Mouse (Mus musculus): ENCODE results near the gene Chmp2a. TPM values are rescaled to one million over a fixed set of nuclear protein-coding genes. Genes with fewer than 3 reads are reported as not detected.

Gene Chmp2a
- total RNA-seq, 1 experiment from 2014 or later = 386 TPM

DNA sequence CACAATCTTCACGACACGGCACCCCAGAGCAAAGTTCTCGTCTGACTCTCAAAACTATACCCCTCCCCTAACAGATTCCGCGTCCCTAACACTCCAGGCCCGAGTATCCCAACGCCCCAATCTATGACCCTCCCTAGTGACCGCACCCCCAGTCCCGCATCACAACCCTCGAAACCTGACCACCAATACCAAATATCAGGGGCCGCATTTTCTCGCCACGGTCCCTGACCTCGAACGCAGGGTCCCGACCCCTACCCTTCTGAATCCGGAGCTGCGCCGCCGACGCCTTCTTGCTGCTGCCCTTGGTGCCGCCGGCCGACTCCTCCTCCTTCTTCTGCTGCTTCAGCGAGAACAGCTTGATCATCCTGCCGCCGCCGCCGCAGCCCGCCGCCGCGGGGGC is 2.8 kb upstream of the Chmp2a start:
- ATAC-seq (replicated peaks; ENCODE audit: insufficient number of reproducible peaks, low FRiP score, low TSS enrichment, poor library complexity, severe bottlenecking) = no peak

DNA sequence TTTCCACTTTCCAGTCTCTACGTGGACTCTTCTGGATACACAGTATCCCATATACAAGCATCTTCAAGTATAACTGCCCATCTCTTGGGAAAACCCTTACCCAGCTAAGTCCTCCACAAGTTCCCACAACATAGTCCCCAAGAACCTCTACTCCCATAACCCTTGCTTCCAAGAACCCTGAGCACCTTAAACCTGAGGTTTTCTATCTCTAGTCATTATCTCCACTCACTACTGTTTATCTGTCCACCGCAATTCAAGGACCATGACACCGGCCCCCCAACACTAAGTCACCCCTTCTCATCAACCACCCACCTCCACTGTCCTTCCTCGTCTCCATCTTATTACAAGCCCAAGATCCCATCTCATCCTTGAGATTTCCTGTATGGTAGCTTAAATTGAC is 2.2 kb upstream of the Chmp2a start:
- no peak for ATAC-seq (replicated peaks; ENCODE audit: insufficient number of reproducible peaks, low FRiP score, low TSS enrichment, poor library complexity, severe bottlenecking)

- no peak for ATAC-seq (replicated peaks; ENCODE audit: insufficient number of reproducible peaks, low FRiP score, low TSS enrichment, poor library complexity, severe bottlenecking)
Measured at GRCm38 (mm10) chr7:13035211-13035855, 726 bp upstream of the Chmp2a start.

GRCm38 (mm10) chr7:13033451-13034147 is 1.0 kb downstream of the Chmp2a start:
- no peak for ATAC-seq (replicated peaks; ENCODE audit: insufficient number of reproducible peaks, low FRiP score, low TSS enrichment, poor library complexity, severe bottlenecking)

GRCm38 (mm10) chr7:13032541-13032940 is 2.1 kb downstream of the Chmp2a start:
- ATAC-seq (replicated peaks; ENCODE audit: insufficient number of reproducible peaks, low FRiP score, low TSS enrichment, poor library complexity, severe bottlenecking) = no peak

GRCm38 (mm10) chr7:13031983-13032382 is 2.6 kb downstream of the Chmp2a start:
- no peak for ATAC-seq (replicated peaks; ENCODE audit: insufficient number of reproducible peaks, low FRiP score, low TSS enrichment, poor library complexity, severe bottlenecking)

GRCm38 (mm10) chr7:13031069-13031468 is 3.5 kb downstream of the Chmp2a start:
- no peak for ATAC-seq (replicated peaks; ENCODE audit: insufficient number of reproducible peaks, low FRiP score, low TSS enrichment, poor library complexity, severe bottlenecking)

- ATAC-seq (replicated peaks; ENCODE audit: insufficient number of reproducible peaks, low FRiP score, low TSS enrichment, poor library complexity, severe bottlenecking) = no peak
Measured at GRCm38 (mm10) chr7:13028986-13029385, 5.6 kb downstream of the Chmp2a start.

DNA sequence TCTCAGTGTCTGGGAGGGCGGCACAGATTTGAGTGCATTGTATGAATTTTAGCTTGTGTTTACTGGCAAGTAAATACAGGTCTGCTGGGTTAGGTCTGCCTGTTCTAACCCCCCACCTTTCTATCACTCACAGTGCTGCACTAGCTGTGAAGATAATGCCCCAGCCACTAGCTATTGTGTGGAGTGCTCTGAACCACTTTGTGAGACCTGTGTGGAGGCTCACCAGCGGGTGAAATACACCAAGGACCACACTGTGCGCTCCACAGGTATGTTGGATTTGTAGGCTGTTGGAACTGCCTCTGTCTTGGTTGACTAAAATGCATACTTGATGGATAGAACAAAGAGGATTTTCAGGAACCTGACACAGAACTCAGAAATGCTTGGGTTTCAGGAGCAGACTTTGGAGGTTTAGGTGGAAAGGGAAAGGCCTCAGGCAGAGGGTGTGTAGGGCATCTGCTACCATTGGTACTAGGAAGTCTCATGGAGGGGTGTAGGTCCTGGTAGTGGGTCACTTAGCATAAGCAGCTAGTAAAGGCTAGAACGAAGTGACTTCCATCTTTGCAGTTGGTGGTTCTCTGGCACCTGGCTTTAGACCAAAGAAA is 9.0 kb downstream of the Chmp2a start:
- ATAC-seq (replicated peaks; ENCODE audit: insufficient number of reproducible peaks, low FRiP score, low TSS enrichment, poor library complexity, severe bottlenecking) = no peak

DNA sequence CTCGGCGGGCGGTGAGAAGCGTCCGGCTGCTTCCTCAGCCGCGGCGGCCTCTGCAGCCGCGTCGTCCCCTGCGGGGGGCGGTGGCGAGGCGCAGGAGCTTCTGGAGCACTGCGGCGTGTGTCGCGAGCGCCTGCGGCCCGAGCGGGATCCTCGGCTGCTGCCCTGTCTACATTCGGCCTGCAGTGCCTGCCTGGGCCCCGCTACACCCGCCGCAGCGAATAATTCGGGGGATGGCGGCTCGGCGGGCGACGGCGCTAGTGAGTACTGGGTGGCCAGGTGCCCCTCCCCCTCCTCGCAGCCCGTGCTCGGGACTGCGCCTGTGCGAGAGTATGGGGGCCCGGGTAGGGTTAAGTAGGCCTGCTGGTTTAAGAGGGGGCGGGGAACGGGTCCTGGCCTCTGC is 9.8 kb downstream of the Chmp2a start:
- ATAC-seq (replicated peaks; ENCODE audit: insufficient number of reproducible peaks, low FRiP score, low TSS enrichment, poor library complexity, severe bottlenecking) = no peak

DNA sequence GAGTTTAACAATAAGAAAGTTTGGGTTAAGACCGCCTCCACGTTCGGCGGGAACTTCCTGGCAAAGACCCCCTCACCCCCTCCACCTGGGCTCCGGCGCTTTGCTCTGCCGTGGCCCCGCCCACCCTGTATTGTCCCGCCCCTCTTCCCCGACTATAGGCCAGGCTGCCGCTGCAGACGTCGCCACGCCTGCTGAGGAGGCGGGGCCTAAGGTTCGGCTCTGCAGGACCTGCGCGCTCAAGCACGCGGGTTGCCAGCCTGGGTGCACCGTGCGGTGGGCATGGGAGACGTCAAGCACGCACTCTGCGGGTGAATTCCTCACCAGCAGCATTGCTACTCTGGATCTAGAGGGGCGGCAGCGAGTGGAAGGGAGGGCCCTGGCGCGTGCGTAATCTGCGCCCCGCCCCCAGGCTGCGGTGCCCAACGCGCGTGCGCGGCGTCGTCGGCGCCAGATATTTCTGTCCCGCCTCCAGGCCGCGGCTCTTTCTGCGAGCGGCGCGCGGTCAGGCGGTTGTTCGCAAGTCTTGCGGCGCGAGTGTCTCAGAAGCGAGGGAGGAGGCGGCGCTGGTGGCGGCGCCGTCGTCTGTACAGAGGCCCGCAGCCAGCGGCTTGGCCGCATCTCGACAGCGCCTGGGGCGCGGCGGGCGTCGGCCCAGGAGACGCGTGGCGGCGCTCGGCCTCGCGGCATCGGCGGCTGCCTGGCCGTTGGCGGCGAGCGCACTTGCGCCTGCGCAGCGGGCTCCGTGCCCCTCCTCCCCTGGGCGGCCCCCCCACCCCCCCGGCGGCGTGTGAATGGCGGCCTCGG is 10.5 kb downstream of the Chmp2a start:
- ATAC-seq (replicated peaks; ENCODE audit: insufficient number of reproducible peaks, low FRiP score, low TSS enrichment, poor library complexity, severe bottlenecking) = peak; percentile 78

- peak; percentile 65 for ATAC-seq (replicated peaks; ENCODE audit: insufficient number of reproducible peaks, low FRiP score, low TSS enrichment, poor library complexity, severe bottlenecking)
Measured at GRCm38 (mm10) chr7:13022773-13023535, 11.7 kb downstream of the Chmp2a start.

- ATAC-seq (replicated peaks; ENCODE audit: insufficient number of reproducible peaks, low FRiP score, low TSS enrichment, poor library complexity, severe bottlenecking) = no peak
Measured at GRCm38 (mm10) chr7:13015217-13015616, 19.4 kb downstream of the Chmp2a start.

- no peak for ATAC-seq (replicated peaks; ENCODE audit: insufficient number of reproducible peaks, low FRiP score, low TSS enrichment, poor library complexity, severe bottlenecking)
Measured at GRCm38 (mm10) chr7:13014275-13014839, 20.2 kb downstream of the Chmp2a start.

DNA sequence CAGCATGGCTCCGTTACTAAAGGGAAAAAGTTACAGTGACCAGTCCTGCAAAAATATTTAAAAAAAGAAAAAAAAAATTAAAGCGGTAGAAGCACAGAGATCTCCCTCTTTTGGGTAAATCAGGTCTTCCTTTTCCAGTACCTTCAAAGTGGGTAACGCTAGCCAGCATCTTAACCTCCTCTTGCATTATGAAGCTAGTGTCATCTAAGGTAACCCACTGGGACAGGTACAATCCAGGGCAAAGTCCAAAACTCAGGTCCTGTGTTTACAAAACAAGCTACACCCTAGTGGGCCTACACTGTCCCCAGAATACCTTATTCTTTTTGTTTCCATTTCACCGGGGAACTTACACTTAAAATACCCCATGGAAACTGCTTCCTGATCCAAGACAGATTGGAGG is 20.9 kb downstream of the Chmp2a start:
- no peak for ATAC-seq (replicated peaks; ENCODE audit: insufficient number of reproducible peaks, low FRiP score, low TSS enrichment, poor library complexity, severe bottlenecking)

DNA sequence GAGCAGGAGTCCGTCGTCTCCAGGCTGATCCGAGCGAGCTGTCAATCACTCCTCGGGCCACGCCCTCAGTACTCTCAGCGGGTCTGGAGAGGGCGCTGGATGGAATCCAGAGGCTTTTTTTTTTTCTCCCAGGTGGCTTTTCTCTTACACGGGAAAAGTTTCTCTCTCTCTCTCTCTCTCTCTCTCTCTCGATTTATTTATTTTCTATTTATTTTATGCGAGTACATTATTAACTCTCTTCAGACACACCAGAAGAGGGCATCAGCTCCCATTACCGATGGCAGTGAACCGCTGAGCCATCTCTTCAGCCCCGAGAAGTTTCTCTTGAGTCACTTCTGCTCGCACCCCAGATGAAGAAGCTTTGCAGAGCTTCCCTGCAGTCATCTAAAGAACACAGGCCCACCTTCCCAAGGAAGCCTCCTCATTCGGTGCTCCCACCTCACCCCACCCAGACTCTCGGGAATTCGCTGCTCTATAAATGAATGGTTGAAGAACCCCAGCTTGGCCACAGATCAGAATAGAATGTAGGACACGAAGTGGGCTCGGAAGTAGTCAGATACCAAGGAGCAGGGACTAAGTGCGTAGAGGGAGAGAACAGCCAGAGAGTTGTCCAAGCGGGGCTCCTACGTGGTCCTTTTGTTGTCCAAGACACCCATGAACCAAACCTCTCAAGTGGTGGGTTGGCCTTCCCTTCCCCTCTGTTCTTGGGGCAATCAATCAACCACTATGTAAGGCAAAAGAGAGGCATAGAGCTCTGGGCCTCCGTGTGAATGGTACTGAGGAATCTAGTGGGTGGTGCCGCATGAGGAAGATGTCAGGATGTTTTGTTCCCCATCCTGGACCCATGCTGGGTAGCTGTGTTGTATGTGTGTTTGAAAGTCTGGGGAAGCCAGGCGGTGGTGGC is 24.4 kb downstream of the Chmp2a start, which contains the start of gene Zbtb45:
Gene Zbtb45, minus strand, starts transcription at position 30 of the 904 bp plus-strand sequence.
- no peak for ATAC-seq (replicated peaks; ENCODE audit: insufficient number of reproducible peaks, low FRiP score, low TSS enrichment, poor library complexity, severe bottlenecking)
